Mouse (Mus musculus) limb, embryonic 10.5 days (tissue): ENCODE measurements around the gene Wnt10b. TPM values are rescaled to one million over a fixed set of nuclear protein-coding genes. Genes with fewer than 3 reads are reported as not detected.
"Not testable (repeated sequence)": the region's sequence is repeated elsewhere in the genome, so short reads cannot be mapped to it uniquely, and the experiment has no call there.

Experiments used
- DNase-seq: peaks from one replicate; pipeline ENCODE4 v3.0.0-alpha.2; 2017; ENCODE audit warnings: low spot score
- H3K27ac ChIP-seq: fragments of 300-500 bp; sonication (generic); 2 replicates; pipeline ENCODE4 v1.5.1; 2016; ENCODE audit warnings: mild to moderate bottlenecking
- H3K27me3 ChIP-seq: fragments of 300-500 bp; sonication (generic); 2 replicates; pipeline ENCODE4 v1.6.1; 2016; ENCODE audit warnings: low read depth, mild to moderate bottlenecking; ENCODE audit not compliant: poor library complexity, severe bottlenecking
- H3K36me3 ChIP-seq: fragments of 300-500 bp; sonication (generic); 2 replicates; pipeline ENCODE4 v1.6.1; 2016; ENCODE audit warnings: mild to moderate bottlenecking, moderate library complexity
- H3K4me1 ChIP-seq: fragments of 300-500 bp; sonication (generic); 2 replicates; pipeline ENCODE4 v1.6.1; 2016
- H3K4me3 ChIP-seq: fragments of 300-500 bp; sonication (generic); 2 replicates; pipeline ENCODE4 v1.5.1; 2016; ENCODE audit warnings: mild to moderate bottlenecking, moderate library complexity
- H3K9me3 ChIP-seq: fragments of 300-500 bp; sonication (generic); replicated peaks from 2 replicates; pipeline ENCODE4 v1.6.1; 2016; ENCODE audit warnings: mild to moderate bottlenecking
- WGBS: fragments of 180-500 bp; shearing (Covaris S2); methylation state at CpG from one replicate; pipeline ENCODE4 v1.1.7; 2016; 5-methylcytosine and 5-hydroxymethylcytosine counted together
- polyA plus RNA-seq: library from polyadenylated mRNA; unstranded; fragments of >200 nt; fragmentation: Nextera tagmentation; extraction: Ambion mirVana; gene quantifications from 2 replicates; pipeline ENCODE4 v1.2.1, GENCODE M21; 2016

Wnt10b gene
- 0.62 and 0.99 TPM in 2 replicates for polyA plus RNA-seq

- peak within 1 kb of the TSS; percentile 37 for H3K4me3 ChIP-seq
- no peaks in the 10 kb centered on the region for H3K36me3 ChIP-seq
- peak; percentile 60 for DNase-seq
- peaks cover 100% of the 10 kb centered on the region for H3K27me3 ChIP-seq
- 0 out of 2 replicates have a peak, but pooled peaks cover 2% of the 10 kb centered on the region for H3K9me3 ChIP-seq
- no peak within 1 kb of the TSS for H3K27ac ChIP-seq
- peaks cover 46% of the 10 kb centered on the region for H3K4me1 ChIP-seq
- WGBS = under 1% methylated on average over 30 of the region's 33 CpGs
Observed at GRCm38 (mm10) chr15:98777762-98778161, at the start of gene Wnt10b. Wnt10b (minus strand) TSS chr15:98778150.

GRCm38 (mm10) chr15:98827611-98828011, 49.7 kb upstream of the Wnt10b start:
- Histone ChIP-seq H3K27me3 (no peaks in the 10 kb centered on the region), H3K36me3 (peaks cover 55% of the 10 kb centered on the region), H3K27ac (no peak overlapping the region), H3K4me1 (peaks cover 23% of the 10 kb centered on the region), H3K4me3 (no peak overlapping the region), H3K9me3 (no peaks in the 10 kb centered on the region)
- 94% methylated on average over 7 of the region's 7 CpGs for WGBS
- no peak for DNase-seq

GRCm38 (mm10) chr15:98823434-98823833, 45.5 kb upstream of the Wnt10b start:
- no peaks in the 10 kb centered on the region for H3K4me1 ChIP-seq
- peaks cover 79% of the 10 kb centered on the region for H3K36me3 ChIP-seq
- H3K27me3 ChIP-seq = no peaks in the 10 kb centered on the region
- 70% methylated on average over 3 of the region's 3 CpGs for WGBS
- H3K9me3 ChIP-seq = no peaks in the 10 kb centered on the region
- DNase-seq = no peak
- no peak overlapping the region for H3K4me3 ChIP-seq
- H3K27ac ChIP-seq = no peak overlapping the region

- Histone ChIP-seq H3K4me1 (no peaks in the 10 kb centered on the region), H3K4me3 (no peak overlapping the region), H3K27me3 (no peaks in the 10 kb centered on the region), H3K36me3 (peaks cover 73% of the 10 kb centered on the region), H3K27ac (no peak overlapping the region), H3K9me3 (no peaks in the 10 kb centered on the region)
- no peak for DNase-seq
- 93% methylated on average over 5 of the region's 5 CpGs for WGBS
Observed at GRCm38 (mm10) chr15:98822147-98822546, 44.2 kb upstream of the Wnt10b start.

GRCm38 (mm10) chr15:98821403-98821802, 43.5 kb upstream of the Wnt10b start:
- no peak for DNase-seq
- Histone ChIP-seq H3K4me3 (no peak overlapping the region), H3K27ac (no peak overlapping the region), H3K9me3 (no peaks in the 10 kb centered on the region), H3K4me1 (no peaks in the 10 kb centered on the region), H3K36me3 (peaks cover 76% of the 10 kb centered on the region), H3K27me3 (no peaks in the 10 kb centered on the region)
- WGBS = 30% methylated on average over 10 of the region's 10 CpGs

GRCm38 (mm10) chr15:98820937-98821336, 43.0 kb upstream of the Wnt10b start:
- Histone ChIP-seq H3K4me1 (no peaks in the 10 kb centered on the region), H3K4me3 (no peak overlapping the region), H3K27ac (no peak overlapping the region), H3K36me3 (peaks cover 76% of the 10 kb centered on the region), H3K27me3 (no peaks in the 10 kb centered on the region), H3K9me3 (no peaks in the 10 kb centered on the region)
- DNase-seq = no peak
- WGBS = 90% methylated on average over 4 of the region's 4 CpGs

- Histone ChIP-seq H3K27me3 (no peaks in the 10 kb centered on the region), H3K4me3 (no peak overlapping the region), H3K4me1 (no peaks in the 10 kb centered on the region), H3K9me3 (no peaks in the 10 kb centered on the region), H3K27ac (no peak overlapping the region), H3K36me3 (peaks cover 74% of the 10 kb centered on the region)
- 92% methylated on average over 7 of the region's 7 CpGs for WGBS
- no peak for DNase-seq
Observed at GRCm38 (mm10) chr15:98818171-98818570, 40.2 kb upstream of the Wnt10b start.

GRCm38 (mm10) chr15:98812741-98813424, 34.9 kb upstream of the Wnt10b start:
- peaks cover 62% of the 10 kb centered on the region for H3K36me3 ChIP-seq
- WGBS = 88% methylated on average over 20 of the region's 20 CpGs

GRCm38 (mm10) chr15:98810212-98810611, 32.3 kb upstream of the Wnt10b start:
- peaks cover 38% of the 10 kb centered on the region for H3K4me1 ChIP-seq
- peaks cover 63% of the 10 kb centered on the region for H3K27me3 ChIP-seq
- H3K36me3 ChIP-seq = peaks cover 47% of the 10 kb centered on the region
- H3K9me3 ChIP-seq, H3K27ac ChIP-seq, DNase-seq, H3K4me3 ChIP-seq: not testable (repeated sequence)
- WGBS = 77% methylated on average over 6 of the region's 6 CpGs

More at GRCm38 (mm10) chr15:98812741-98813424, 34.9 kb upstream of the Wnt10b start:
- H3K9me3 ChIP-seq = no peaks in the 10 kb centered on the region
- peaks cover 37% of the 10 kb centered on the region for H3K27me3 ChIP-seq
- DNase-seq = no peak
- H3K27ac ChIP-seq = no peak overlapping the region
- H3K4me1 ChIP-seq = peaks cover 12% of the 10 kb centered on the region
- no peak overlapping the region for H3K4me3 ChIP-seq

- H3K27me3 ChIP-seq = peaks cover 72% of the 10 kb centered on the region
- no peaks in the 10 kb centered on the region for H3K9me3 ChIP-seq
- H3K27ac ChIP-seq = no peak within 1 kb of the TSS
- H3K4me1 ChIP-seq = peaks cover 41% of the 10 kb centered on the region
- H3K36me3 ChIP-seq = peaks cover 40% of the 10 kb centered on the region
- DNase-seq = no peak
- 26% methylated on average over 3 of the region's 3 CpGs for WGBS
- no peak within 1 kb of the TSS for H3K4me3 ChIP-seq
Observed at GRCm38 (mm10) chr15:98809390-98809789, 31.4 kb upstream of the Wnt10b start, which contains the start of gene Ddn. Ddn (minus strand) TSS chr15:98809490.

- 6% methylated on average over 6 of the region's 6 CpGs for WGBS
Observed at GRCm38 (mm10) chr15:98808651-98809134, 30.7 kb upstream of the Wnt10b start.

GRCm38 (mm10) chr15:98807895-98808650, 30.1 kb upstream of the Wnt10b start:
- peaks cover 45% of the 10 kb centered on the region for H3K4me1 ChIP-seq
- H3K4me3 ChIP-seq = peak overlapping the region; percentile 51
- H3K36me3 ChIP-seq = peaks cover 27% of the 10 kb centered on the region
- WGBS = 2% methylated on average over 33 of the region's 34 CpGs
- no peaks in the 10 kb centered on the region for H3K9me3 ChIP-seq
- H3K27me3 ChIP-seq = peaks cover 85% of the 10 kb centered on the region
- peak; percentile 51 for DNase-seq
- peak overlapping the region; percentile 36; the same call in 1 of the 2 replicates for H3K27ac ChIP-seq

More at GRCm38 (mm10) chr15:98808651-98809134, 30.7 kb upstream of the Wnt10b start:
- Histone ChIP-seq H3K36me3 (peaks cover 33% of the 10 kb centered on the region), H3K9me3 (no peaks in the 10 kb centered on the region), H3K4me3 (no peak overlapping the region), H3K4me1 (peaks cover 41% of the 10 kb centered on the region), H3K27ac (no peak overlapping the region), H3K27me3 (peaks cover 79% of the 10 kb centered on the region)
- DNase-seq = no peak
